ENCODE assay signal across 13 mouse cellular contexts in the genomic region with DNA sequence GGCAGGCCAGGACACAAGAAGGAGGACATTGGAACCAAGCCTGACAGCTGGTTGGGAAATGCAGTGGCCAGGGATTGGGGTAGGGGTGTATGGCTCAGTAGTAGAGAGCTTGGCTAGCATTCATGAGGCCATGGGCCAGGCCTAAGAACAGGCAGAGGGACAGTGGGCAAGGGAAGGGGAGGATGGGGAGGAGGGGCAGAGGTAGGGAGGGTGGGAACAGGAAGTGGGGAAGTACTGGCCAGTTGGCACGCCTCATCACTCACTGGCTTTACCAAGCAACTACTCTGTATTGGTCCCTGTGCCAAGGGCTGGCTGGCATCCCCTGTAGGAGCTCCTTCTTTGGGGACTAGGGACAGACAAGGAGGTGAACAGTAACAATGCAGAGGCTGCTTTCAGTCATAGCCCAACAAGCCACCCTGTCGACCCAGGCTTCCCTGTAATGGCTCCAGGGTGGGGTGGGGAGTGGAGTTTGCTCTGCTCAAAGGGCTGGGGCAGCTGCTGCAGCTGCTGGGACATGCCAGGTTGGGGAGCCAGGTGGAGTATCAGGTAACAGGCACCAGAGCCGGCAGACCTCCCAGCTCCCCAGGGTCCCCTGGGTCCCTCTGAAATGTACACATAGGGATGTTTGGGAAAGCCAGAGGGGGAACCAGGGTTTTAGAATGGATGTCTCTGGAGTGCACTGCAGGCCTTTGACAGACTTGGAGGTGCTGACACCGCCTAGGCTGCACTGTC. TPM values are rescaled to one million over a fixed set of nuclear protein-coding genes. Genes with fewer than 3 reads are reported as not detected.
DNase-seq lines count a peak whose midpoint lies in the region; ATAC-seq and TF ChIP-seq lines count a peak whose summit lies in the region.
"Had no signal": no experiment of that assay in that cellular context is flagged by ENCODE, and none has a peak within 500 bp of the region (broad histone marks: within the 10 kb centered on the region; RNA-seq: fewer than 3 reads in every experiment).

No protein-coding gene starts in this region.

- H3K9me3 ChIP-seq in forebrain, embryonic 15.5 days: no peaks in the 10 kb centered on the region
- no peaks in the 10 kb centered on the region for H3K9me3 ChIP-seq in forebrain, embryonic 12.5 days
- no peaks in the 10 kb centered on the region for H3K9me3 ChIP-seq in liver, embryonic 11.5 days (ENCODE audit: control insufficient read depth, low read length)
- H3K9me3 ChIP-seq in hindbrain, embryonic 16.5 days (ENCODE audit: control insufficient read depth, low read length): no peaks in the 10 kb centered on the region
- H3K9me3 ChIP-seq: embryonic facial prominence, embryonic 13.5 days had no signal

- no peak overlapping the region for H3K9ac ChIP-seq in forebrain, embryonic 15.5 days (replicated peaks)
- H3K9ac ChIP-seq in forebrain, embryonic 12.5 days: no peak overlapping the region
- H3K9ac ChIP-seq in liver, adult 2 months (ENCODE audit: low read depth, low read length): no peak overlapping the region
- H3K9ac ChIP-seq in liver, embryonic 11.5 days (ENCODE audit: low read depth, low read length): no peak overlapping the region
- H3K9ac ChIP-seq in hindbrain, embryonic 16.5 days (ENCODE audit: low read depth, low read length): no peak overlapping the region
- H3K9ac ChIP-seq: embryonic facial prominence, embryonic 13.5 days; liver, postnatal 0 days had no signal

- H3K27me3 ChIP-seq in forebrain, embryonic 15.5 days: no peaks in the 10 kb centered on the region
- H3K27me3 ChIP-seq in forebrain, embryonic 12.5 days: no peaks in the 10 kb centered on the region
- no peaks in the 10 kb centered on the region for H3K27me3 ChIP-seq in liver, adult 2 months (ENCODE audit: control insufficient read depth, insufficient read depth, low read length)
- H3K27me3 ChIP-seq in liver, embryonic 11.5 days (replicated peaks; ENCODE audit: control insufficient read depth, insufficient read depth, low read length): no peaks in the 10 kb centered on the region
- H3K27me3 ChIP-seq in hindbrain, embryonic 16.5 days (replicated peaks; ENCODE audit: control insufficient read depth, insufficient read depth, low read length): no peaks in the 10 kb centered on the region
- H3K27me3 ChIP-seq: embryonic facial prominence, embryonic 13.5 days had no signal

- no peak for TF ChIP-seq POLR2A in liver, adult 2 months (IDR thresholded peaks at IDR 0.05; ENCODE audit: extremely low read depth, insufficient read depth, low read length)

- DNase-seq in liver, adult 2 months (ENCODE audit: extremely low read depth, low read depth, low spot score): peak; percentile 44
- no peak for DNase-seq in liver, embryonic 11.5 days (ENCODE audit: low spot score)
- peak; percentile 16 for DNase-seq in brain, adult 2 months (ENCODE audit: low read depth, low spot score)
- no peak for DNase-seq in urinary bladder, adult 18-20 months (ENCODE audit: low spot score in 2 of 2)
- DNase-seq: heart, adult 18-20 months; heart, postnatal 10 days; kidney, adult 18-20 months; liver, postnatal 0 days; retina, postnatal 1 day had no signal

- H3K4me2 ChIP-seq in forebrain, embryonic 15.5 days (replicated peaks): no peak overlapping the region
- H3K4me2 ChIP-seq in forebrain, embryonic 12.5 days: no peak overlapping the region
- H3K4me2 ChIP-seq in liver, embryonic 11.5 days: no peak overlapping the region
- no peak overlapping the region for H3K4me2 ChIP-seq in hindbrain, embryonic 16.5 days (ENCODE audit: low read length)
- H3K4me2 ChIP-seq: embryonic facial prominence, embryonic 13.5 days had no signal

- TF ChIP-seq CTCF in liver, adult 2 months (IDR thresholded peaks at IDR 0.05; ENCODE audit: low read depth, low read length): no peak

- no peaks in the 10 kb centered on the region for H3K36me3 ChIP-seq in forebrain, embryonic 15.5 days
- H3K36me3 ChIP-seq in forebrain, embryonic 12.5 days (replicated peaks): no peaks in the 10 kb centered on the region
- H3K36me3 ChIP-seq in liver, adult 2 months (ENCODE audit: control insufficient read depth, insufficient read depth, low read length): no peaks in the 10 kb centered on the region
- H3K36me3 ChIP-seq in liver, embryonic 11.5 days (ENCODE audit: control insufficient read depth, insufficient read depth, low read length): no peaks in the 10 kb centered on the region
- no peaks in the 10 kb centered on the region for H3K36me3 ChIP-seq in hindbrain, embryonic 16.5 days (ENCODE audit: control insufficient read depth, insufficient read depth, low read length)
- H3K36me3 ChIP-seq: embryonic facial prominence, embryonic 13.5 days had no signal

- no peak overlapping the region for H3K27ac ChIP-seq in forebrain, embryonic 15.5 days (replicated peaks)
- no peak overlapping the region for H3K27ac ChIP-seq in forebrain, embryonic 12.5 days
- H3K27ac ChIP-seq in liver, adult 2 months (replicated peaks; ENCODE audit: insufficient read depth, low read depth, low read length): no peak overlapping the region
- no peak overlapping the region for H3K27ac ChIP-seq in liver, embryonic 11.5 days (ENCODE audit: low read depth, low read length)
- H3K27ac ChIP-seq in hindbrain, embryonic 16.5 days (ENCODE audit: low read depth, low read length): no peak overlapping the region
- H3K27ac ChIP-seq: embryonic facial prominence, embryonic 13.5 days had no signal

- no peaks in the 10 kb centered on the region for H3K4me1 ChIP-seq in forebrain, embryonic 15.5 days
- H3K4me1 ChIP-seq in forebrain, embryonic 12.5 days: no peaks in the 10 kb centered on the region; the same call in 1 of the 2 replicates
- H3K4me1 ChIP-seq in liver, adult 2 months (ENCODE audit: control insufficient read depth, insufficient read depth, low read length): no peaks in the 10 kb centered on the region
- no peaks in the 10 kb centered on the region for H3K4me1 ChIP-seq in liver, embryonic 11.5 days (replicated peaks; ENCODE audit: control insufficient read depth, insufficient read depth, low read length)
- H3K4me1 ChIP-seq in hindbrain, embryonic 16.5 days (ENCODE audit: control insufficient read depth, insufficient read depth, low read depth, low read length): no peaks in the 10 kb centered on the region

- 0 out of 2 replicates have a peak, but pooled peaks have one; percentile 51 for ATAC-seq in forebrain, embryonic 15.5 days (replicated peaks)
- ATAC-seq in forebrain, embryonic 12.5 days (ENCODE audit: low FRiP score): no peak
- ATAC-seq in liver, embryonic 11.5 days (replicated peaks; ENCODE audit: low FRiP score): no peak
- peak; percentile 87 for ATAC-seq in hindbrain, embryonic 16.5 days
- ATAC-seq: liver, postnatal 0 days had no signal

- H3K79me2 ChIP-seq in liver, adult 2 months (ENCODE audit: control insufficient read depth, insufficient read depth, low read length): no peaks in the 10 kb centered on the region

- 53% methylated on average over 4 of the region's 4 CpGs for WGBS in forebrain, embryonic 15.5 days
- 73% methylated on average over 4 of the region's 4 CpGs for WGBS in forebrain, embryonic 12.5 days
- 40% methylated on average over 4 of the region's 4 CpGs for WGBS in liver, adult 2 months
- whole genome bisulfite sequencing in liver, embryonic 11.5 days: 51% methylated on average over 4 of the region's 4 CpGs
- WGBS in hindbrain, embryonic 16.5 days: 43% methylated on average over 4 of the region's 4 CpGs

- no peak overlapping the region for H3K4me3 ChIP-seq in forebrain, embryonic 15.5 days
- H3K4me3 ChIP-seq in forebrain, embryonic 12.5 days (replicated peaks): no peak overlapping the region
- no peak overlapping the region for H3K4me3 ChIP-seq in liver, adult 2 months (ENCODE audit: insufficient read depth, low read depth, low read length)
- no peak overlapping the region for H3K4me3 ChIP-seq in liver, embryonic 11.5 days (ENCODE audit: low read depth, low read length)
- no peak overlapping the region for H3K4me3 ChIP-seq in hindbrain, embryonic 16.5 days (ENCODE audit: low read length)
- H3K4me3 ChIP-seq: embryonic facial prominence, embryonic 13.5 days had no signal

RNA-seq across cellular contexts. Expression of a gene that starts 46.5 kb away (rescaled TPM):
- polyA plus RNA-seq in forebrain, embryonic 15.5 days (2015; fragmentation: Nextera tagmentation; extraction: Ambion mirVana): 0.94 and 1.5 TPM in 2 replicates
- 3.1 and 4.0 TPM in 2 replicates for polyA plus RNA-seq in forebrain, embryonic 12.5 days (2016; fragmentation: Nextera tagmentation; extraction: Ambion mirVana)
- total RNA-seq in liver, adult 2 months (2014; rRNA removed): 0.09 and 0.34 TPM in 2 replicates
- polyA plus RNA-seq in liver, adult 2 months (2012; rRNA removed): 0.06 TPM in 1 of 2 replicates, not detected in the other
- 3.0 and 3.4 TPM in 2 replicates for polyA plus RNA-seq in liver, embryonic 11.5 days (2014; fragmentation: Nextera tagmentation; extraction: Ambion mirVana)
- 0.70 and 0.74 TPM in 2 replicates for polyA plus RNA-seq in hindbrain, embryonic 16.5 days (2015; fragmentation: Nextera tagmentation; extraction: Ambion mirVana)

Comparison
In these comparisons a context has a peak if more than half of its experiments do, and no peak if none do; other contexts are left out.
1. ATAC-seq: peak in forebrain, embryonic 15.5 days (single experiment) and hindbrain, embryonic 16.5 days (single experiment); none in forebrain, embryonic 12.5 days (single experiment) and liver, embryonic 11.5 days (single experiment).
2. DNase-seq: peak in liver, adult 2 months (single experiment) and brain, adult 2 months (single experiment); none in liver, embryonic 11.5 days (single experiment) and urinary bladder, adult 18-20 months (0 of 2).